Mouse (Mus musculus) hindbrain, embryonic 10.5 days (tissue): Measurements from ENCODE around the gene Akap13. TPM values are rescaled to one million over a fixed set of nuclear protein-coding genes. Genes with fewer than 3 reads are reported as not detected.
A peak's percentile ranks its signal among the peaks of the same experiment; 100 is the strongest.

Source experiments
- DNase-seq: peaks from one replicate; pipeline ENCODE4 v3.0.0-alpha.2; 2017; ENCODE audit warnings: low spot score
- H3K27ac ChIP-seq: fragments of 300-500 bp; sonication (generic); 2 replicates; pipeline ENCODE4 v1.5.1; 2016; ENCODE audit warnings: mild to moderate bottlenecking, moderate library complexity
- H3K27me3 ChIP-seq: fragments of 300-500 bp; sonication (generic); 2 replicates; pipeline ENCODE4 v1.6.1; 2016; ENCODE audit warnings: mild to moderate bottlenecking; ENCODE audit not compliant: poor library complexity, insufficient read depth, severe bottlenecking
- H3K36me3 ChIP-seq: fragments of 300-500 bp; sonication (generic); 2 replicates; pipeline ENCODE4 v1.6.1; 2016; ENCODE audit warnings: mild to moderate bottlenecking, moderate library complexity
- H3K4me1 ChIP-seq: fragments of 300-500 bp; sonication (generic); replicated peaks from 2 replicates; pipeline ENCODE4 v1.6.1; 2016; ENCODE audit warnings: mild to moderate bottlenecking
- H3K4me3 ChIP-seq: fragments of 300-500 bp; sonication (generic); 2 replicates; pipeline ENCODE4 v1.5.1; 2016; ENCODE audit warnings: mild to moderate bottlenecking, moderate library complexity
- H3K9me3 ChIP-seq: fragments of 300-500 bp; sonication (generic); 2 replicates; pipeline ENCODE4 v1.6.1; 2016; ENCODE audit warnings: mild to moderate bottlenecking, moderate library complexity
- WGBS: fragments of 180-500 bp; shearing (Covaris S2); methylation state at CpG from one replicate; pipeline ENCODE4 v1.1.7; 2016; 5-methylcytosine and 5-hydroxymethylcytosine counted together
- polyA plus RNA-seq: library from polyadenylated mRNA; unstranded; fragments of >200 nt; fragmentation: Nextera tagmentation; extraction: Ambion mirVana; gene quantifications from 2 replicates; pipeline ENCODE4 v1.2.1, GENCODE M21; 2016

Gene Akap13
- polyA plus RNA-seq, 1 experiment from 2014 or later, result 24.9 TPM

GRCm38 (mm10) chr7:75619875-75620274 is 164.5 kb downstream of the Akap13 start:
- Histone ChIP-seq H3K36me3 (peaks cover 21% of the 10 kb centered on the region; the same call in 1 of the 2 replicates), H3K4me3 (no peak overlapping the region), H3K9me3 (no peaks in the 10 kb centered on the region), H3K27me3 (no peaks in the 10 kb centered on the region), H3K4me1 (no peaks in the 10 kb centered on the region), H3K27ac (no peak overlapping the region)
- 90% methylated on average over 6 of the region's 6 CpGs for WGBS
- no peak for DNase-seq

- WGBS, result 91% methylated on average over 3 of the region's 3 CpGs
- no peak overlapping the region for H3K4me3 ChIP-seq
- no peak overlapping the region for H3K27ac ChIP-seq
- no peak for DNase-seq
- no peaks in the 10 kb centered on the region for H3K4me1 ChIP-seq
- peaks cover 17% of the 10 kb centered on the region; the same call in 1 of the 2 replicates for H3K36me3 ChIP-seq
- H3K27me3 ChIP-seq, result no peaks in the 10 kb centered on the region
- no peaks in the 10 kb centered on the region for H3K9me3 ChIP-seq
These were observed 165.1 kb downstream of the Akap13 start for GRCm38 (mm10) chr7:75620395-75620960.

- Histone ChIP-seq H3K36me3 (peaks cover 17% of the 10 kb centered on the region; the same call in 1 of the 2 replicates), H3K4me3 (no peak overlapping the region)
These were observed 165.6 kb downstream of the Akap13 start for GRCm38 (mm10) chr7:75620976-75621375.

GRCm38 (mm10) chr7:75627831-75628230 is 172.5 kb downstream of the Akap13 start:
- Histone ChIP-seq H3K36me3 (no peaks in the 10 kb centered on the region), H3K27me3 (no peaks in the 10 kb centered on the region), H3K4me1 (peaks cover 4% of the 10 kb centered on the region), H3K9me3 (no peaks in the 10 kb centered on the region), H3K4me3 (no peak overlapping the region), H3K27ac (no peak overlapping the region)
- DNase-seq, result no peak
- WGBS, result 87% methylated on average over 2 of the region's 2 CpGs

More at GRCm38 (mm10) chr7:75620976-75621375, 165.6 kb downstream of the Akap13 start:
- H3K4me1 ChIP-seq, result no peaks in the 10 kb centered on the region
- no peak overlapping the region for H3K27ac ChIP-seq
- 89% methylated on average over 4 of the region's 4 CpGs for WGBS
- no peaks in the 10 kb centered on the region for H3K9me3 ChIP-seq
- DNase-seq, result no peak
- no peaks in the 10 kb centered on the region for H3K27me3 ChIP-seq

- Histone ChIP-seq H3K9me3 (no peaks in the 10 kb centered on the region), H3K36me3 (no peaks in the 10 kb centered on the region), H3K4me1 (peaks cover 15% of the 10 kb centered on the region), H3K4me3 (no peak overlapping the region), H3K27ac (no peak overlapping the region), H3K27me3 (no peaks in the 10 kb centered on the region)
- DNase-seq, result no peak
- WGBS, result 92% methylated on average over 4 of the region's 4 CpGs
These were observed 174.3 kb downstream of the Akap13 start for GRCm38 (mm10) chr7:75629669-75630068.

GRCm38 (mm10) chr7:75632941-75633340 is 177.6 kb downstream of the Akap13 start:
- no peaks in the 10 kb centered on the region for H3K9me3 ChIP-seq
- 70% methylated on average over 3 of the region's 3 CpGs for WGBS
- H3K4me3 ChIP-seq, result no peak overlapping the region
- H3K27me3 ChIP-seq, result no peaks in the 10 kb centered on the region
- no peaks in the 10 kb centered on the region for H3K36me3 ChIP-seq
- H3K27ac ChIP-seq, result no peak overlapping the region
- H3K4me1 ChIP-seq, result peaks cover 15% of the 10 kb centered on the region
- no peak for DNase-seq

GRCm38 (mm10) chr7:75633393-75633792 is 178.1 kb downstream of the Akap13 start:
- no peak for DNase-seq
- H3K27ac ChIP-seq, result no peak overlapping the region
- H3K27me3 ChIP-seq, result no peaks in the 10 kb centered on the region
- no peaks in the 10 kb centered on the region for H3K9me3 ChIP-seq
- H3K4me1 ChIP-seq, result peaks cover 15% of the 10 kb centered on the region
- no peaks in the 10 kb centered on the region for H3K36me3 ChIP-seq
- no peak overlapping the region for H3K4me3 ChIP-seq

GRCm38 (mm10) chr7:75633807-75634526 is 178.6 kb downstream of the Akap13 start:
- Histone ChIP-seq H3K9me3 (no peaks in the 10 kb centered on the region), H3K27ac (no peak overlapping the region), H3K27me3 (no peaks in the 10 kb centered on the region), H3K4me1 (peaks cover 15% of the 10 kb centered on the region), H3K36me3 (no peaks in the 10 kb centered on the region), H3K4me3 (no peak overlapping the region)
- WGBS, result 83% methylated on average over 7 of the region's 7 CpGs
- DNase-seq, result no peak

GRCm38 (mm10) chr7:75638769-75639168 is 183.4 kb downstream of the Akap13 start:
- Histone ChIP-seq H3K4me3 (no peak overlapping the region), H3K27ac (no peak overlapping the region), H3K36me3 (no peaks in the 10 kb centered on the region), H3K27me3 (no peaks in the 10 kb centered on the region), H3K9me3 (no peaks in the 10 kb centered on the region), H3K4me1 (peaks cover 27% of the 10 kb centered on the region)
- WGBS, result 57% methylated on average over 3 of the region's 3 CpGs
- no peak for DNase-seq

GRCm38 (mm10) chr7:75639541-75639940 is 184.2 kb downstream of the Akap13 start:
- Histone ChIP-seq H3K27me3 (no peaks in the 10 kb centered on the region), H3K9me3 (no peaks in the 10 kb centered on the region), H3K27ac (no peak overlapping the region), H3K4me3 (no peak overlapping the region), H3K36me3 (no peaks in the 10 kb centered on the region), H3K4me1 (peaks cover 28% of the 10 kb centered on the region)
- WGBS, result 24% methylated on average over 3 of the region's 3 CpGs
- peak; percentile 56 for DNase-seq

GRCm38 (mm10) chr7:75640074-75640473 is 184.7 kb downstream of the Akap13 start:
- H3K27ac ChIP-seq, result no peak overlapping the region
- H3K4me3 ChIP-seq, result no peak overlapping the region
- DNase-seq, result no peak
- peaks cover 28% of the 10 kb centered on the region for H3K4me1 ChIP-seq
- H3K9me3 ChIP-seq, result no peaks in the 10 kb centered on the region
- H3K36me3 ChIP-seq, result no peaks in the 10 kb centered on the region
- H3K27me3 ChIP-seq, result no peaks in the 10 kb centered on the region

GRCm38 (mm10) chr7:75640671-75641070 is 185.3 kb downstream of the Akap13 start:
- Histone ChIP-seq H3K9me3 (no peaks in the 10 kb centered on the region), H3K4me3 (no peak overlapping the region), H3K4me1 (peaks cover 28% of the 10 kb centered on the region), H3K27me3 (no peaks in the 10 kb centered on the region), H3K27ac (peak overlapping the region; percentile 40; the same call in 1 of the 2 replicates), H3K36me3 (no peaks in the 10 kb centered on the region)
- no peak for DNase-seq
- WGBS, result 72% methylated on average over 2 of the region's 2 CpGs

- H3K27ac ChIP-seq, result 0 out of 2 replicates have a peak overlapping the region, but pooled peaks have one; percentile 79
- no peaks in the 10 kb centered on the region for H3K27me3 ChIP-seq
- H3K4me1 ChIP-seq, result peaks cover 28% of the 10 kb centered on the region
- H3K9me3 ChIP-seq, result no peaks in the 10 kb centered on the region
- WGBS, result 58% methylated on average over 9 of the region's 9 CpGs
- H3K36me3 ChIP-seq, result no peaks in the 10 kb centered on the region
- DNase-seq, result no peak
- H3K4me3 ChIP-seq, result no peak overlapping the region
These were observed 186.3 kb downstream of the Akap13 start for GRCm38 (mm10) chr7:75641415-75642177.
